Mouse (Mus musculus) inflammation-experienced regulatory T-cells, adult 6 months (primary cell): ENCODE data around the gene Trarg1. TPM values are rescaled to one million over a fixed set of nuclear protein-coding genes. Genes with fewer than 3 reads are reported as not detected.
"Not testable (repeated sequence)": the region's sequence is repeated elsewhere in the genome, so short reads cannot be mapped to it uniquely, and the experiment has no call there.

ENCODE experiments used
- ATAC-seq: one replicate; pipeline ENCODE4 v1.8.0; 2017
- polyA plus RNA-seq, 3 experiments: library from polyadenylated mRNA; unstranded; fragments of 100-300 nt; shearing (Covaris generic); gene quantifications; one replicate each; pipeline ENCODE4 v1.2.1; 2017

The Trarg1 gene
- polyA plus RNA-seq, result under 1 TPM in 1 of 3 experiments, not detected in 2; 0.66 TPM

- ATAC-seq, result not testable (repeated sequence)
These were observed at the start of gene Trarg1 for GRCm38 (mm10) chr11:76679508-76679907. TSS of gene Trarg1 (plus strand) at chr11:76679808.

GRCm38 (mm10) chr11:76630023-76630422 is 49.6 kb upstream of the Trarg1 start:
- ATAC-seq, result no peak

GRCm38 (mm10) chr11:76630487-76630886 is 49.1 kb upstream of the Trarg1 start:
- no peak for ATAC-seq

- ATAC-seq, result no peak
These were observed 40.2 kb upstream of the Trarg1 start for GRCm38 (mm10) chr11:76639269-76639985.

GRCm38 (mm10) chr11:76640231-76640630 is 39.4 kb upstream of the Trarg1 start:
- no peak for ATAC-seq

GRCm38 (mm10) chr11:76644257-76644656 is 35.4 kb upstream of the Trarg1 start:
- no peak for ATAC-seq

- ATAC-seq, result no peak
These were observed 34.6 kb upstream of the Trarg1 start for GRCm38 (mm10) chr11:76645036-76645435.

- ATAC-seq, result peak; percentile 54
These were observed 33.7 kb upstream of the Trarg1 start for GRCm38 (mm10) chr11:76645955-76646354.

- no peak for ATAC-seq
These were observed 32.5 kb upstream of the Trarg1 start for GRCm38 (mm10) chr11:76647062-76647461.

- no peak for ATAC-seq
These were observed 32.1 kb upstream of the Trarg1 start for GRCm38 (mm10) chr11:76647500-76647899.

- no peak for ATAC-seq
These were observed 28.6 kb upstream of the Trarg1 start for GRCm38 (mm10) chr11:76650862-76651560.

- no peak for ATAC-seq
These were observed 26.7 kb upstream of the Trarg1 start for GRCm38 (mm10) chr11:76652838-76653334.

GRCm38 (mm10) chr11:76655106-76655505 is 24.5 kb upstream of the Trarg1 start:
- no peak for ATAC-seq

GRCm38 (mm10) chr11:76657450-76657970 is 22.1 kb upstream of the Trarg1 start:
- no peak for ATAC-seq

GRCm38 (mm10) chr11:76659138-76659930 is 20.3 kb upstream of the Trarg1 start:
- ATAC-seq, result no peak

- no peak for ATAC-seq
These were observed 17.7 kb upstream of the Trarg1 start for GRCm38 (mm10) chr11:76661790-76662468.

- no peak for ATAC-seq
These were observed 13.5 kb upstream of the Trarg1 start for GRCm38 (mm10) chr11:76666002-76666649.

- ATAC-seq, result no peak
These were observed 11.8 kb upstream of the Trarg1 start for GRCm38 (mm10) chr11:76667807-76668206.

- no peak for ATAC-seq
These were observed 7.6 kb upstream of the Trarg1 start, which contains the start of gene Bhlha9 for GRCm38 (mm10) chr11:76671871-76672475. TSS of gene Bhlha9 (plus strand) at chr11:76672470.

GRCm38 (mm10) chr11:76672561-76673384 is 6.8 kb upstream of the Trarg1 start:
- no peak for ATAC-seq
